28 mouse cellular contexts compared by ENCODE assay signal in genomic region chr6:141188036-141188435, GRCm38 (mm10).
"Had no signal": no experiment of that assay in that cellular context is flagged by ENCODE, and none has a peak within 500 bp of the region (broad histone marks: within the 10 kb centered on the region; RNA-seq: fewer than 3 reads in every experiment).

No protein-coding gene starts in this region.

- H3K4me2 ChIP-seq: embryonic facial prominence, embryonic 12.5 days; embryonic facial prominence, embryonic 13.5 days; embryonic facial prominence, embryonic 15.5 days; forebrain, embryonic 12.5 days; forebrain, embryonic 13.5 days; forebrain, embryonic 15.5 days had no signal

- H3K4me3 ChIP-seq: embryonic facial prominence, embryonic 10.5 days; embryonic facial prominence, embryonic 12.5 days; embryonic facial prominence, embryonic 13.5 days; embryonic facial prominence, embryonic 15.5 days; erythroblast, embryonic 14.5 days; forebrain, embryonic 10.5 days; forebrain, embryonic 12.5 days; forebrain, embryonic 13.5 days; forebrain, embryonic 15.5 days; gastrocnemius, adult 2 months; heart, adult 2 months had no signal

- H3K9ac ChIP-seq: embryonic facial prominence, embryonic 12.5 days; embryonic facial prominence, embryonic 13.5 days; embryonic facial prominence, embryonic 15.5 days; forebrain, embryonic 12.5 days; forebrain, embryonic 13.5 days; forebrain, embryonic 15.5 days; forebrain, postnatal 0 days had no signal

- H3K4me1 ChIP-seq: embryonic facial prominence, embryonic 10.5 days; embryonic facial prominence, embryonic 12.5 days; embryonic facial prominence, embryonic 13.5 days; embryonic facial prominence, embryonic 15.5 days; forebrain, embryonic 15.5 days had no signal

- H3K36me3 ChIP-seq: embryonic facial prominence, embryonic 10.5 days; embryonic facial prominence, embryonic 12.5 days; embryonic facial prominence, embryonic 13.5 days; embryonic facial prominence, embryonic 15.5 days; forebrain, embryonic 10.5 days; forebrain, embryonic 12.5 days; forebrain, embryonic 15.5 days had no signal

- ATAC-seq: forebrain, embryonic 13.5 days; forebrain, embryonic 14.5 days; forebrain, embryonic 15.5 days; forebrain, embryonic 16.5 days; forebrain, postnatal 0 days had no signal

- H3K27me3 ChIP-seq: embryonic facial prominence, embryonic 12.5 days; embryonic facial prominence, embryonic 13.5 days; embryonic facial prominence, embryonic 15.5 days; forebrain, embryonic 15.5 days had no signal

- H3K9me3 ChIP-seq: embryonic facial prominence, embryonic 10.5 days; embryonic facial prominence, embryonic 12.5 days; embryonic facial prominence, embryonic 13.5 days; embryonic facial prominence, embryonic 15.5 days; forebrain, embryonic 10.5 days; forebrain, embryonic 12.5 days; forebrain, embryonic 13.5 days; forebrain, embryonic 15.5 days had no signal

- H3K27ac ChIP-seq: embryonic facial prominence, embryonic 10.5 days; embryonic facial prominence, embryonic 12.5 days; embryonic facial prominence, embryonic 13.5 days; embryonic facial prominence, embryonic 15.5 days; forebrain, embryonic 10.5 days; forebrain, embryonic 12.5 days; forebrain, embryonic 13.5 days; forebrain, embryonic 15.5 days; gastrocnemius, adult 2 months; heart, adult 2 months had no signal

- DNase-seq: cerebellum, adult 8-10 months; cerebellum, adult 9-10 months; cerebellum, adult 9-11 months; cerebellum, postnatal 10 days; cerebellum, postnatal 14 days; cerebellum, postnatal 25 days; cerebellum, postnatal 36 days; embryo, embryonic 11 days; forebrain, postnatal 0 days; gastrocnemius, adult 2 months; gastrocnemius, postnatal 10 days; gastrocnemius, postnatal 14 days; gastrocnemius, postnatal 25 days; gastrocnemius, postnatal 36 days; heart, adult 11 months; heart, adult 18-20 months; heart, adult 2 months had no signal
